Mouse (Mus musculus) liver, postnatal 0 days (tissue): Measurements from ENCODE around the gene Dusp5.

ENCODE experiments used
- CTCF ChIP-seq: sonication (generic); IDR thresholded peaks from 2 replicates; pipeline ENCODE4 v1.5.1; 2016; ENCODE audit warnings: antibody characterized with exemption, low read depth
- EP300 ChIP-seq: IDR thresholded peaks from 2 replicates; pipeline ENCODE4 v1.6.1; 2016; ENCODE audit warnings: antibody characterized with exemption, low read depth, mild to moderate bottlenecking

GRCm38 (mm10) chr19:53532021-53532420, 3.1 kb downstream of the Dusp5 start:
- no peak for TF ChIP-seq CTCF
- TF ChIP-seq EP300, result no peak
